Mouse (Mus musculus) hematopoietic stem cell, adult 5-6 weeks (primary cell): ENCODE data around the gene Necab3. TPM values are rescaled to one million over a fixed set of nuclear protein-coding genes. Genes with fewer than 3 reads are reported as not detected.

Source experiments
- ATAC-seq, 2 experiments: fragments of 125-278 bp in 1 of 2; replicated peaks in 1 of 2; 2 replicates each; pipeline ENCODE4 v1.8.0; 2016 to 2017; ENCODE audit warnings: inconsistent platforms in 2 of 2, mild to moderate bottlenecking in 2 of 2, moderate number of reproducible peaks in 2 of 2, low read depth in 1 of 2, moderate TSS enrichment in 1 of 2; ENCODE audit not compliant: low FRiP score in 2 of 2, poor library complexity in 2 of 2, severe bottlenecking in 2 of 2, insufficient read depth in 1 of 2, low TSS enrichment in 1 of 2
- total RNA-seq: library from RNA; stranded (forward); fragments of 172-1452, 232-1000 nt; gene quantifications from 2 replicates; pipeline ENCODE4 v1.2.3, GENCODE M21; 2017

Gene Necab3
- total RNA-seq, 1 experiment from 2014 or later: 1.2 TPM

GRCm38 (mm10) chr2:154551927-154552326 lies 6.8 kb downstream of the Necab3 start:
- ATAC-seq: peak in 1 of 2 experiments; percentile 4; a peak in 1 of 4 replicates

DNA sequence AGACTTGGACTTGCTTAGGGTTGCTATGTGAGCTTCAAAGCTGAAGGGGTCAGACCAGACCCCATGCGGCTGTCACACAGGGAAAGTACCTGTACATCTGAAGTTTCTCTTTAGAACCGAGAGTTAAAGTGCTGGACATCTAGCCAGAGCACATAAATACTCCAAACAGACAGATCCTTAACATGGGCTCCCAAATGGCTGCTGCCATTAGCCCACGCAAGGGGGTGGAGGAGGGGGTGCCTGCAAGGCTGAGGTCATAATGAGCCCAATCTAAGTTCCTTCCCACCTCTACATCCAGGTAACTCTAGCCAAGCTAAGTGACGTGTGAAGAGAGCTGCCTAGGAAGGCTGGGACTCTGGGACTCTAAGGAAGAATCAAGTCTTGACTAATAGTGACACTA lies 7.2 kb downstream of the Necab3 start, which contains the start of gene Actl10:
Actl10 (plus strand) TSS at position 301 of the 400 bp plus-strand sequence.
- no peak for ATAC-seq

- ATAC-seq: no peak
These were observed 7.8 kb downstream of the Necab3 start for GRCm38 (mm10) chr2:154550937-154551336.

GRCm38 (mm10) chr2:154549886-154550189 lies 8.9 kb downstream of the Necab3 start:
- no peak for ATAC-seq

DNA sequence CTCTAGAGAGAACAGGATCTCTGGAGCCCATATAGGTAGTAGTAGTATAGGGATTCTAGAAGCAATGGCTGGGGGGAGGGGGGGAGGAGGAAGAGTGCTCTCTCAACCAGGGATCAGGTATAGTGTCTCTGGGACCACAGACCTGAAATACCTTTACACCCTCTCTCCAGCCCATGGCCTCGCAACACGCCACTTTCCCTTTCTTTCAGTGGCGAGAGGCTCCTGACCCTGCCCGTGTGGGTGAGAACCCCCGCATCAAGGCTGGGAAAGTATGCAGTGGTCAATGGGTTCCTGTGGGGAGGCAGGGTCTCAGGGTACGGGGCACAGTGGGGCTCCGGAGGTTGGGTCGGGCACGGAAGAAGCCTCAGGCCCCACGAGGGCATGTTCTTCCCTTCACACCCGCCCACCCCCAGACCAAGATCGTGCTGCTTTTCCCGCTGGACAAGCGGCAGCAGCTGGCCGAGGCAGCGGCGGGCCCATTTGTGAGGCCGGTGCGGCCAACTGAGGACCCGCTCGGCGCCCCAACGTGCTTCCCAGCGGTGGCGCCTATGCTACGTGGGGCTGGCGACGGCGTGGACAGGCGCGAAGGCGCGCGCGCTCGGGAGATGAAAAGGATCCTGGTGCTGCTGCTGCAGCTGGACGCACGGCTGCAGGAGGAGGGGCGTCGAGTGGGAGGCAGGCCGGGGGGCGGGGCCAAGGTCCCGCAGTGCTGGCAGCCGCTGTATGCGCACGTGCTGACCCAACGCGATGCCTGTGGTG lies 9.4 kb downstream of the Necab3 start:
- ATAC-seq: peak; percentile 29 to 40; a peak in 2 of 4 replicates

- no peak for ATAC-seq
These were observed 10.0 kb downstream of the Necab3 start for GRCm38 (mm10) chr2:154548688-154549087.

DNA sequence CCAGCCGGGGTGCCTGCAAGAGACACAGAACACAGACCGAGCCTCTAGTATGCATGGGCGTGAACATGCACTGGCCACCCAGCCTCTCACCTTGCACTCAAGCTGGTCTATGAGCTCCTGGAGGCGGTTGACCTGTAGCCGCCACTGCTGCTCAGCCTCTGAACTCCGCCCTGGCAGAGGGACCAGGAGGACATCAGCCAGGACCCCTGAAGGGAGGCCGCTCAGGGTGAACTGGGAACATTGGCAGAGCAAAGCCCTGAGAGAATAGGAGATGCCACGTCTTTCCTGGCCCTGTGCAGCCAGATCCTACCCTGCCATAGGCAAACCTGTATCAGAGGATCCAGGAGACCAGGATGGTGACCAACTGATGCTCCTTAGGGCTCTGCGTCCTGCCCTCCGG lies 12.0 kb downstream of the Necab3 start, which contains the start of gene 1700003F12Rik:
1700003F12Rik (plus strand) TSS at position 375 of the 400 bp plus-strand sequence.
- no peak for ATAC-seq

DNA sequence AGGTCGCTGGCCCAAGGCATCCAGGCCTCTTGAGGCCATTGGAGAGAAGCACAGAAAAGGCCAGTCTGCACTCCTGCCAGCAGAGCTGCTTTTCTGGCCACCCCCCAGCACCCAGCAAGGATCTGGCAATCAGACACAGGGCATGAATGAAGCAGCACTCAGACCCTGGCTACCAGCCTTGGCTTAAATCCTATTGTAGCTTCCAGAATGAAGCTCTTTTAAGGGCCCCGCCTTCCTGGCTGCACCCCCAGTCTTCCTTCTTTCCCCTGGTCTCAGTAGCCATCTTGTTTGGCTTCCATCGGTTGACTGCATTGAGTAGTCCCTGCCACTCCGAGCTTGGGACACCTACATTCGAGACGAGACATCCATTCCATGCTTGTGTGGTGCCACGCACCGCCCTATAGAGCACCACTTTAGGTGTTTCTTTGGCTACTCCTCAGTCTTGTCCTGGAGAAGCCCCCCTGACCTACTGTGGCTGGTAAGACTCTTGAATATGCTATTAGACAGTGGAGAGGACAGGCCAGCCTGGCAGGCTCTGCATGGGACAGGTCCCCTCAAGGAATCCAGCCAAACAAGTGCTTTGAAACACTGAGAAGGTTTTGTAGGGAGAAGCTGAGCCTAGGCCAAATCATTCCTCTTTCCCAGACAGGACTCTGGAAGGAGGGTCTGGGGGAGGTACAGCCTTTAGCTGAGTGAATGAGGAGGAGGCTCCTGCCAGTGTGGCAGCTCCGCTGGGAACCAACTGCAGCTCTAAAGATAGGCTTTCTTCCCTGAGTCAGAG lies 14.9 kb downstream of the Necab3 start:
- ATAC-seq: no peak

GRCm38 (mm10) chr2:154541630-154542029 lies 17.1 kb downstream of the Necab3 start:
- no peak for ATAC-seq

GRCm38 (mm10) chr2:154539720-154540119 lies 19.0 kb downstream of the Necab3 start:
- ATAC-seq: peak; percentile 71; a peak in 3 of 4 replicates

DNA sequence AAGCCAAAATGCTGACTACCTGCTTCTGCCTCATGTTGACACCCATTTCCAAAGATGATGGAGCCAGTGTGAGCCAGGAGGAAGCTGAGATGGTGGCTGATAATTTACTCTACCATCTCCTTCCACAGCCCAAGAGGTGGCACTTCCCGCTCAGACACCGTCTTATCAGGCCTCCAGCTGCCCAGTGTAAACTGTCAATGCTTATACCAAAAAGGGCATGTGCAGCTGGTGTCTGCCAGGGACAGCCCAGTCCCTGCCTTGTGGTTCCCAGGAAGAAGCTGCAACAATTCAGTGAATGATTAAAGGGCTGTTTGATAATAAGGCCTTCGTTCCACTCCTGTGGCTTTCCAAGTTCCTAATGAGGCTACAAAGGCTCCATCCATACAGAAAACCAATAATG lies 20.0 kb downstream of the Necab3 start:
- no peak for ATAC-seq

DNA sequence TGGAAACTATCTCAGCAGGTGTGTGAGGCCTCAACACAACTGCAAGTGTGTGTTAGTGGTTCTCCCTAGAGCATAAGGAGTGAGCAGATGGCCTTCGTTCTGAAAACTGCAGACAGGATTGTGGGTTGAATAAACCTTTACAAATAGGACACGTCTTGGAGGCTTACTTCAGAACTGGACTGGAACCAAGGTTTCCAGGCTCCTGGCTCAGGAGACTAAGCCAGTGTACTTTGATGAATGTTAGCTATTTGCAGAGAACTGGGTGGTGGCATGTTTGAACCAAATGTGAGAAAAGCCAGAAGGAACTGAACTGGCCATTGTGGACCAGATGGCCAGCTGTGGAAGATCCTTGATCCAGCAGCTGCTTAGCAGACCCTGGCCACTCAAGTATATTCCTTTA lies 20.4 kb downstream of the Necab3 start:
- ATAC-seq: no peak

- ATAC-seq: no peak
These were observed 23.9 kb downstream of the Necab3 start for GRCm38 (mm10) chr2:154534704-154535270.

- ATAC-seq: no peak
These were observed 25.8 kb downstream of the Necab3 start for GRCm38 (mm10) chr2:154532888-154533287.

GRCm38 (mm10) chr2:154526531-154526930 lies 32.2 kb downstream of the Necab3 start:
- no peak for ATAC-seq

GRCm38 (mm10) chr2:154525285-154525684 lies 33.4 kb downstream of the Necab3 start:
- ATAC-seq: no peak

- ATAC-seq: no peak
These were observed 36.4 kb downstream of the Necab3 start for GRCm38 (mm10) chr2:154522334-154522733.

DNA sequence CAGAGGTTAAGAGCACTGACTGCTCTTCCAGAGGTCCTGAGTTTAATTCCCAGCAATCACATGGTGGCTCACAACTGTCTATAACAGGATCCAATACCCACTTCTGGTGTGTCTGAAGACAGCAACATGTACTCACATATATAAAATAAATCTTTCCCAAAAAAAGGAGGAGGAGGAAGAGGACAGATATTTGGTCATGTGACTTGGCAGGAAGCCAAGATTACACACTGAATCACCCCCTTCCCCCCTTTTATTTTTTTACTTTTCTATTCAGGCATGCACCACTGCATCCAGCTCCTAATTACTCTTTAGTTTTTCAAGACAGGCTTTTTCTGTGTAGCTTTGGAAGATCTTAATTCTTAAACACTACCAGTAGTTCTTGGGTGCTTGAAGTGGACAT lies 37.2 kb downstream of the Necab3 start:
- no peak for ATAC-seq
